Mouse (Mus musculus) cerebellum, adult 2 months (tissue): Measurements from ENCODE around the gene Idua.

ENCODE experiments used
- CTCF ChIP-seq: fragments of 200-500 bp; IDR thresholded peaks from 2 replicates; pipeline ENCODE4 v1.5.1; 2011; ENCODE audit warnings: low read depth, mild to moderate bottlenecking, control low read depth, low read length, moderate library complexity, borderline replicate concordance; ENCODE audit not compliant: insufficient read depth
- POLR2A ChIP-seq: fragments of 200-500 bp; IDR thresholded peaks from 2 replicates; pipeline ENCODE4 v1.6.1; 2011; ENCODE audit warnings: low read length, control low read depth, borderline replicate concordance; ENCODE audit not compliant: insufficient read depth

- no peak for TF ChIP-seq CTCF
- no peak for TF ChIP-seq POLR2A
These were observed 49.0 kb downstream of the Idua start for GRCm38 (mm10) chr5:108708981-108709731.
